Mouse (Mus musculus) right cerebral cortex, postnatal 4 days (tissue): ENCODE results near the gene Atp8b4.
A peak's percentile ranks its signal among the peaks of the same experiment; 100 is the strongest.
"Not testable (repeated sequence)": the region's sequence is repeated elsewhere in the genome, so short reads cannot be mapped to it uniquely, and the experiment has no call there.

Source experiments
- DNase-seq: peaks from one replicate; pipeline ENCODE4 v3.0.0-alpha.2; 2022

The Atp8b4 gene

DNA sequence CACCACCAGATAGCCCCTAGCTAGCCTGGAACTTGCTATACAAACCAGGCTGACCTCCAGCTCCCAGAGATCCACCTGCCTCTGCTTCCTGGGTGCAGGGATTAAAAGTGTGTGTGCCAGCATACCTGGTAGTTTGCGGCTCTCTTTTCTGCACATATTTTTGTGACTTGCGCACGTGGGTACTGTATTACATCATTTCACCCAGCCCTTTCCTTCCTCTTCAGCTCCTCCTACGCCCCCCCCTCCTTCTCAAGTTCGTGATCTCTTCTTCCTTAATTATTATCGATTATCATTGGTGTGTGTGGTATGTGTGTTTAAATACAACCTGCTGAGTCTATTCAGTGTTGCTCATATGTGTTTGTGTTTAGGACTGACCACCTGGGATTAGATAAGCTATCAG lies at the start of gene Atp8b4:
Atp8b4 (minus strand) TSS at position 154 of the 400 bp plus-strand sequence.
- no peak for DNase-seq

GRCm38 (mm10) chr2:126549681-126550080 lies 49.2 kb upstream of the Atp8b4 start:
- DNase-seq = no peak

DNA sequence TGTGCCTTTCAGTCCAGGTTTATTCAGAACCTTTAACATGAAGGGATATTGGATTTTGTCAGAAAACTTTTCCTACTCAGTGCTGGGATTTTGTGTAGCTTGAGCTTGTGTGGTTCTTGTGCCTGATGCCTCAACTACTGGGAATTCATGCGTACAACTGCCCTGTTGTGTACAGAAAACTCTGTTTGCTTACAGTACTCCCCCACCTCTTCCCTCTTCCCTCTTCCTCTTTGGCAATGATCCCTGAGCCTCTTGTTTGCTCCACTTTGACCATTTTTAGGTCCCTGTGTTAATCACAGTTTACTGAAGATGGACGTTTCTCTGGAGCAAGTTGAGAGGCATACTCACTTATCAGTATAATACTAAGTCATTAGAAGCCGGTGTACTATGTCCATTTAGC lies 45.9 kb upstream of the Atp8b4 start:
- no peak for DNase-seq

DNA sequence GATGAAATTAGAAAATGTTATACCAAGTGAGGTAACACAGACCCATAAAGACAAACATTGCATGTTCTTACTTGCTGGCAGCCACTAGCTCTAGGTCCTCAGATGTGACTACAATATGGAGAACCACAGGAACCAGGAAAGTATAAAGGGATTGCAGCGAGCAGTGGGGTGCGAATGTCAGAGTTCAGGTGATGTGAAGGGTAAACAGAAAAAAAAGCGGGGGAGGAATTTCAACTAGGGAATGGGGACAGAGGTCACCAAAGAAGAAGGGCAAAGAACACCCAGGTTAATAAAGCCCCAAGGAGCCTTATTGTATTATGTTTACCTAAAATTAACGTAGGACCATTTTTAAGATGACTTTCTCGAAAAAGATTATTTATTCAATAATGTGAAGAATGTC lies 44.8 kb upstream of the Atp8b4 start:
- no peak for DNase-seq

DNA sequence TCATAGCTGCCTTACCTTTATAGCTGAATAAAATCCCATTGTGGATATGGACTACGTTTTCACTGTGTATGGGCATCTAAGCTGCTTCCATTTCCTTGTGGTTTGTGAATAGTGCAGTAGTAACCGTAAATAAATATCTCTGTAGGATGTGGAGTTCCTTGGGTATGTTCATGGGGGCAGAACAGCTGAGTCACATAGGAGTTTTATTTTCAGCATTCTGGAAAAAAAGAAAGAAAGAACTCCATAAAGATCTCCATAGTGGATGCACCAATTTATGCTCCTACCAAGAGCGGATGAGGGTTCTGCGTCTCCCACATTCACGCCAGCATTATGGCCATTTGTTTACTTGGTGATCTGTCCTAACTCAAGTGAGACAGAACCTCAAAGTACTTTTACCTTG lies 41.7 kb upstream of the Atp8b4 start:
- DNase-seq = no peak

GRCm38 (mm10) chr2:126540390-126540925 lies 40.0 kb upstream of the Atp8b4 start:
- DNase-seq = no peak

DNA sequence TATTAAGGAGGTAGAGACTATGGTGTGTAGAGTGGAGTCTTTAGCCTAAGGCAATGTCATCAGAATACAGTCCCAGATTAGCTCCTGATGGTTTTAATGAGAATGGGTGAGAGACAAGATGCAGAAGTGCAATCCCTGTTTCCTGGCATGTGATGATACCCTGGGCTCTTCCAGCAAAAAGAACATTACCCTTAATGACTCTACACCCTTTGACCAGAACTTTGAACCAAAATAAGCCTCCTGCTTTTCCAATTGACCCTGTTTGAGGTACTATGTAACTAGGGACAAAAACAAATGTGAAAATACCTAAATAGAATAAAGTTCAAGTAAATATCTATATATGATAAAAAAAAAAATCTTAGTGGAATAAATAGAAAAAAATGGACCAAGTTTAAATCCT lies 37.2 kb upstream of the Atp8b4 start:
- DNase-seq = no peak

DNA sequence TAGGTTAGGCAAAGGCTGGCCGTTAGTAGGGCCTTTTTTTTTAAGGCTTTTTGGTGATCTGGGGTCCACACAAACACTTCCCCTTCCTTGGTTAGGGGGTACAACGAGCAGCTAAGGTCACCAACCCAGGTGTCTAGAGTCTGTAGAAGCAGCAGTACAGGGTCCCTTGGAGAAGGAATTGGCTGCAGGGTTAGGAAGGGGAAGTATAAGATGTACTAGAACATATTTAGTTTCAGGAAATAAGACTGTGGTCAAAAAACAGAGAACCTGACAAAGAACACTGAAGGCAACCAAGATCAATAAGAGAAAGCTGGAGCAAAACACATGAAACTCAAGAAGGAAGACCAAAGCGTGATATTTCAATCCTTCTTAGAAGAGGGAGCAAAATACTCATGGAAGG lies 30.1 kb upstream of the Atp8b4 start:
- no peak for DNase-seq

- DNase-seq = no peak
Observed at GRCm38 (mm10) chr2:126527461-126527860, 27.0 kb upstream of the Atp8b4 start.

GRCm38 (mm10) chr2:126524271-126524670 lies 23.8 kb upstream of the Atp8b4 start:
- DNase-seq = no peak

DNA sequence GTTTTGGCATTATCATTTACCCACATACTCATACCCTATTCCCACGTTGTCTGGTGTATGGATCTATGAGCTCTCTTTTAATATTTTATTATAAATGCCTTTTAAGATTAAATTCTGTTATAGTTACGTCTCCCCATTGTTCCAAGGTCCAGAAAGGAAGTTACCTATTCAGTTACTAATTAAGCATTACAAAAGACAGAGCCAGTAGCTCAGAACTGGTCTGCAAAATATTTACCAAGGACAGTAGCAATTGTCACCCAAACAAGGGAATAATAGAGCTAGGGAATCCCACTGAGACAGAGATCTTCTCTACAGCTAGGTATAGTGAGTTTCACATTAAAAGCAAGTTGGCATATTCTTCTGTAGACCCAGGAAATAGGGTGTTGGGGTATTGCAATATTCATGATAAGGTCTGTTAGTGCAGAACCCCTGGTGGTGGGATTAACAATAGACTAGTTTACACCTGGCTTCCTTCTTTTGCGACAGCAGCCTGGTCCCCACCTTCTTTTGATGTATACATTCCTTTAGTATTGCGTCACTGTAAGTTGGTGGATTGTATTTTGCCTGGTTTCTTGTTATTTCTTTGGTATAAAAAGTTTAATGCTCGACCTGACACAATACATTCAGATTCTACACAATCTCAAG lies 22.7 kb upstream of the Atp8b4 start:
- DNase-seq = not testable (repeated sequence)

- DNase-seq = no peak
Observed at GRCm38 (mm10) chr2:126522056-126522455, 21.6 kb upstream of the Atp8b4 start.

DNA sequence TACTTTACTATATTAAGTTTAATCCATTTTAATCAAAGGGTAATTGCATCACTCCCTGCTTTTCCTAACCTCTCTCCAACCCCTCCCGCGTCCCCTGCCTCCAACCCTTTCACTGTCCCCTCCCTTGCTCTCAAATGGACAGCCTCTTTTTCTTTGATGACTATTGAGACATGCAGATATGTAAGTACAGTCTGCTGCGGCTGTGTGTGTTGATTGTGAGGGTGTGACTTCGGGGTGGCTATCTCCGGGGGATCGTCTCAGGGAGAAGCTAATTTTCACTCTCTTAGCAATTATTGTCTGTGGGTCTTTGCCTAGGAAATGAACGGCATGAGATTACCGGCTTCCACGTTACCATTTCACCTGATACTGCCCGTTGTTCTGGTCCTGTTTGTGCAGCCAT lies 21.0 kb upstream of the Atp8b4 start:
- no peak for DNase-seq

DNA sequence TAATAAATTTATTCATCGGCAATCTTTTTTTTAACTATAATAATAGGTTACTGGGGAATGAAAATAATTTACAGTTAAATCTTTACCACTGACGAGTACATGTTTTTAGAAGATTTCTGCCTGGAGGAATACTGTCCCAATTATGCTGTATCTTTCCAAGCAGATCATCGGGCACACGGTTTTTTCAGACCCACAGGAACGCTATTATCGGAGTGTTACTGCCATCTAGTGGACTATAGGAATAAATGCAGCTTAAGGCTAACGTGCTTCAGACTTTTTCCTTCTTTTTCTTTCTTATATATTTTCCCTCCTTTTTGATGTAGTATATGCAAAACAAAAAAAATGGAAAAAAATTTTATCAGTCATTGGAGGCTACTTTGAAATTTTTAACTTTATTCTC lies 20.4 kb upstream of the Atp8b4 start:
- no peak for DNase-seq

DNA sequence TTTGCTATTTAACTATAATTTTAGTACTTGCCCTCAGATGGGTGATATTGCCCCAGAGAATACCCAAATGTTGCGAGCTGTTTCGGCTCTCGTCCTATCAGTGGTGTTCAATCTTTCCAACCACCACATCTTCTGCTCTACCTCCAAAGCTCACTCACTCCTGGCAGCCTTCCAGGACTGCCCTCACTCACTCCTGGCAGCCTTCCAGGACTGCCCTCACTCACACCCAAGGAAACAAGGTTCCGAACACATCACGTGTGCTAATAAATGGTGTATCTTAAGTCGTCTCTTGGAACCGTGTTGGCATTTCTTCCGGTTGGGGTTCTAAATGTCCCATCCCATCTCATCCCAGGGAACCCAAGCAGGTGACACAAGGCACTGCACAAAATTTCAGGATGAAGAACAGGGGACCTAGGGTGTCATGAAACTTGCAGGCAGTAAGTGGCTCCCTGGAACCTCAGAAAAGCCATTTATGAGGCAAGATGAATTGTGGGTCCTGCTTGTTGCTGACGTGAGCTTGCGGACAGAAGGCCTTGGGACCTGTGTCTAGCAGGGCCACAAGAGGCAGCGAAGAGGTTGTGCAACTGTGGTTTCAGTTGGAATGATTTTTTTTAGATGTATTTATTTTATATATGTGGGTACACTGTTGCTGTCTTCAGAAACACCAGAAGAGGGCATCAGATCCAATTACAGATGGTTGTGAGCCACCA lies 19.6 kb upstream of the Atp8b4 start:
- peak; percentile 30 for DNase-seq

GRCm38 (mm10) chr2:126515069-126515826 lies 14.8 kb upstream of the Atp8b4 start:
- DNase-seq = no peak

GRCm38 (mm10) chr2:126508228-126508627 lies 7.8 kb upstream of the Atp8b4 start:
- DNase-seq = no peak

DNA sequence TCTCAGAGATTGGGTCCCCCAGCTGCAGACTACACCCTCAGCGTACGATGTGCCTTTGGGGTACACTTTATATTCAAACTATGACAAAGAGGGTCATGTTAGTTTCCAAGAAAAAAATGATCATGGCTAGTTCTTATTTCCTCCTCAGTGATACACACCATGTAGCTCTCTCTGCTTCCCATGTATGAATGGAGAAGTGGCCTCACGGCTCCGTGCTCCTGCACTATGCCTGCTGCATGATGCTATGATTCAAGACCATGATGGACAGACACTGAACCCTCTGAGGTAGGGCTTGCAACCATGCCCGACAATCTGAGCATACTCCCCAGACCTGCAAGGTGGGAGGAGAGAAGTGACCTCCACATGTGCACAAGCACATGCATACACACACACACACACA lies 7.0 kb upstream of the Atp8b4 start:
- DNase-seq = no peak

DNA sequence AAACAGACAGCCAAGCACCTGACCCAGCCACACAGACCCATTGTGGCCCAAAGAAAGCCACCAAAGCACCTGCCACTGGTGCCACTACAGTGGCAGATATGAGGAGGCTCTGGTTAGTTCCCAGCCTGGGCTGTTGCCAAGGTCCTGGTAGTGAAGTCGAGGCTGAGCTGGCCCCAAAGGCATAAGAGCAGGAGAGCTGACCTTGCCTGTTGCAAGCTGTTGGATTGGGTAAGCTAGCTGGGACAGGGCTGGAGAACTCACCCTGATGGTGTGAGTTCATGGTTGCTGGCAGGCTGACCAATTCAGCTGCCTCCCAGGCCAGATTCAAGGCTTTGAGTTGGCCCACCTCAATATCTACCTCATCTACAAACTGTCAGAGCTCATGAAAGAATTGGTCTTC lies 4.7 kb upstream of the Atp8b4 start:
- no peak for DNase-seq

DNA sequence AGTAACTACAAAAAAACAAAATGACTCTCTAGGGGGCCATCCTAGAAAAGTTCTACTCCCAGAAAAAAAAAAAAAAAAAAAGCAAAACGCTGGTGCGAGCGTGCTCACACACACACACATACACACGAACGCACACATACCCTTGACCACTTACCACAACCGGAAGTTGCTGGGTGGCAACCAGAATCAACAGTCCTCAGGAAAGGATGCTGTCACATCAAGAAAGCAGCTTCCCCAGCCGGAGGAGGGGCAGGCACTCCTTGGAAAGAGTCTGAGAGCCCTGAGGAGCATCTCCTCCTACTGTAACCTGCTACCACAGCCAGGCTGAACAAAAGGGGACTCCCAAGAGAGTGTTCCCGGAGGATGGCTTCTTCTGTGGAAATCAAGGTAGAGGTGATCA lies 744 bp downstream of the Atp8b4 start:
- no peak for DNase-seq

- no peak for DNase-seq
Observed at GRCm38 (mm10) chr2:126498761-126499452, 1.6 kb downstream of the Atp8b4 start.

GRCm38 (mm10) chr2:126496838-126497237 lies 3.6 kb downstream of the Atp8b4 start:
- no peak for DNase-seq
